Mouse (Mus musculus): ENCODE measurements around the gene Eri2. TPM values are rescaled to one million over a fixed set of nuclear protein-coding genes. Genes with fewer than 3 reads are reported as not detected.

The Eri2 gene
- polyA plus RNA-seq (2012; rRNA removed) = 6.6 and 8.2 TPM in 2 replicates

DNA sequence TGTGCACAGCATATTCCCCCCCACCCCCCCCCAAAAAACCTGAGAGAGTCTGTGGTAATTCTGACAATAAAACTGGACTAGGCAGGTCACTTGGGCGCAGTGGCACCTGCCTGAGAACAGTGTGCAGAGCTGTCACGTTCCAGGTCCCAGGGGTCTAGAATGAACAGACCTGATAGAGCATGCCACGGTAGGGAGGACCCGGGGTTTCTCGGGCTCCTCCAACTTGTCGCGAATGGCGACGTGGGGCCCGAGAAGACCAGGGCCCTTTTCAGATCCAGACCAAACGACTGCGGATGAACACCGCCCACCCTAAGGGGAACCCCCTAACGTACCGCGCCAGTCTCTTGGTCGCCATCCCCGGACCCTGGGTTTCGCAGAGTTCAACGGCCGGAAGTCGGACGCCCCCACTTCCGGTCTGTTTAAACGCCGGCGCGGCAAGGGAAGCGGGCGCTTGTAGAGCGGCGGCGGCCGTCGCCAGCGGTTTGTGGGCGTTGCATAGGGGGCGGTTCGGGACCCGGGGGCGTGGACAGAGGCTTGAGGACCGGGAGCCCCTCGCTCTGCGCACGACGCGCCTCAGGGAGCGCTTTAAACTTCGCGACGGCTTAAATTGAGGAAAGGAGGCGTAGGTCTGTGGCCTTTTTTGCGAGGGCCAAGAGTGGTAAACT lies at the start of gene Eri2, which contains the start of gene Rexo5:
Eri2 (minus strand) TSS at position 473 of the 665 bp plus-strand sequence.
Rexo5 (plus strand) TSS at position 421 of the 665 bp plus-strand sequence.
- peak; percentile 8 to 69 for DNase-seq (ENCODE audit: extremely low spot score in 1 of 2, low spot score in 1 of 2)

DNA sequence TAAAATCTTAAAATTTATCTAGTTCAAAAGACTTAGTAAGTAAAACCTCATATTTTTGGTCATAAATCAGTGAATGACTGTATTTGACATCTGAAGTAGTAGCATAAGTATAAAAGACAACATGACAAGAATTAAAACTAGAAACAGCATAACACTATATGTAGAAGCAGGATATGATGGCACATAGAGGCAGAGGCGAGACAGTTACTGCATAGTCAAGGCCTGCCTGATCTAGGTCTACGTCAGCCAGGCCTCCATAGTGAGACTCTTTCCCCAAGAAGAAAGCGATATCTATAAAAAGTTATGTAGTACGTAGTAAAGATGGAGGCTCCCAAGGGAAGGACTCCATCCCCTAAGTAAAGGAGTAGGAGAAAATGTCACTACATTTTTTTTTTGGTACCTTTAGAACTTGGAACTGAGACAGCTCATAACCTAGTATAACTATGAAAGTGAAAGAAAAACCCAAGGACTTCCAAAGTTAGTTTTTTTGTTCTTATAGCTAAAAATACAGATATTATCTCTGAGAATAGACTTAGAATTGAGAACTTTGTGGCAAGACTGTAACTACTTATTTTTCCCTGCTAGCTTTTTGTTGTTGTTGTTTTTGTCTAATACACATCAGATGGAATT lies 48.1 kb upstream of the Eri2 start:
- DNase-seq (ENCODE audit: extremely low spot score in 1 of 2, low spot score in 1 of 2) = no peak

DNA sequence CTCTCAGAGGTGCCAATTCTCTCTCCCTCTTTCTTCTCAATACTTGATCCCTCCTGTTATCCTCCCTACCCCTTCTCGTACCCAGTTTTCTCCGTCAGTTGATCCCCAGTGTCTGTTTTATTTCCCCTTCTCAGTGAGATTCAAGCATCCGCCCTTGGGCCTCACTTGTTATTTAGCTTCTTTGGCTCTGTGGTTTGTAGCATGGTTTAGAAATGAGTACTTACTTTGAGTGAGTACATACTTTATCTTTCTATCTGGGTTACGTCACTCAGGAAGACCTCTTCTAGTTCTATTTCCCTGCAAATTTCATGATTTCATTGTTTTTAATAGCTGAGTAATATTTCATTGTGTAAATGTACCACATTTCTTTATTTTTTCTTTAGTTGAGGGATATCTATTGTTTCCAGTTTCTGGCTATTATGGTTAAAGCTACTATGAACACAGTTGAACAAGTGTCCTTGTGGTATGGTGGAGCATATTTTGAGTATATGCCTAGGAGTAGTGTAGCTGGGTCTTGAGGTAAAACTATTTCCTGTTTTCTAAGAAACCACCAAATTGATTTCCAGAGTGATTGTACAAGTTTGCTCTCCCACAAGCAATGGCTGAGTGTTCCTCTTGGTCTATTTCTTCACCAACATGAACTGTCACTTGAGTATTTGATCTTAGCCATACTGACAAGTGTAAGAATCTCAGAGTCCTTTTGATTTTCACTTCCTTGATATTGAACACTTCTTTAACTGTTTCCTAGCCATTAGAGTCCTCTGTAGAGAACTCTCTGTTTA lies 42.3 kb upstream of the Eri2 start:
- DNase-seq (ENCODE audit: extremely low spot score in 1 of 2, low spot score in 1 of 2) = no peak

DNA sequence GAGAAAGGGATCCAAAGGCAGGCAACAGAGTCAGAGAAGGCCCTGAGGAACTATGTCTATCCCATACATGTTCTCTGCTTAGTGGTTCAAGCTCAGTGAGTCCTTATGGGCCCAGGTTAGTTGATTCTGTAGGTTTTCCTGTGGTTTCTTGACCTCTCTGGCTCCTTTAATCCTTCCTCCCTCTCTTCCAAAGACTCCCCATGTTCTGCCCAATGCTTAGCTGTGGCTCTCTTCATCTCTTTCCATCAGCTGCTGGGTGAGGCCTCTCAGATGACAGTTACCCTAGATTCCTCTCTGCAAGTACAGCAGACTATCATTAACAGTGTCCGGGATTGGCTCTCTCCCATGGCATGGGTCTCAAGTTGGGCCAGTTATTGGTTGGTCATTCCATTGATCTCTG lies 41.5 kb upstream of the Eri2 start:
- DNase-seq (ENCODE audit: extremely low spot score in 1 of 2, low spot score in 1 of 2) = no peak

DNA sequence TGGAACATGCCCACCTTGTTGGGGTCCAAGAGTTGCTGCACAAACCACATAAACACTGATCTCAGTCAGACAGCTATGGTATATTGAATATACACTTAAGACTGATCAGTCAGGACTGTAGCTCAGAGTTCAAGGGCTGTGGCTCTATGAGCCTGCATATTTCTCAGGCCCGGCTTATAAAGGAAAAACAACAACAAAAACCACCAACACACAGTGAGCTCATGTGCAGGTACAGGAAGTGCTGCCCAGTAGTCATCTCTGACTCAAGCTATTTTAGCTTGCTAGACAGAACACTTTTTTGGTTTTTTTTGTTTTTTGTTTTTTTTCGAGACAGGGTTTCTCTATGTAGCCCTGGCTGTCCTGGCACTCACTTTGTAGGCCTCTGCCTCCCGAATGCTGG lies 14.9 kb upstream of the Eri2 start:
- no peak for DNase-seq (ENCODE audit: extremely low spot score in 1 of 2, low spot score in 1 of 2)

DNA sequence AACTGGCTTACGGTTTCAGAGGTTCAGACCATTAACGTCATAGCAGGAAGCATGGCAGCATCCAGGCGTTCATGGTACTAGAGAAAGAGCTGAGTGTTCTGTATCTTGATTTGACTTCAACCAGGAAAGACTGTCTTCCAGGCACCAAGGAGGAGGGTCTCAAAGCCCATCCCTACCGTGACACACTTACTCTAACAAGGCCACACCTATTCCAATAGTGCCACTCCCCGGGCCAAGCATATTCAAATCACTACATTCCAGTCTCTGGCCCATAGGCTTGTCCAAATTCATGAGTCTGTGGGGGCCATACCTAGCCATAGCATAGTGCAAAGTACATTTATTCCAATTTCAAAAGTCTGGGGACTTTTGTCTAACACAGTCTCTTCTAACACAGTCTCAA lies 13.5 kb upstream of the Eri2 start:
- no peak for DNase-seq (ENCODE audit: extremely low spot score in 1 of 2, low spot score in 1 of 2)

DNA sequence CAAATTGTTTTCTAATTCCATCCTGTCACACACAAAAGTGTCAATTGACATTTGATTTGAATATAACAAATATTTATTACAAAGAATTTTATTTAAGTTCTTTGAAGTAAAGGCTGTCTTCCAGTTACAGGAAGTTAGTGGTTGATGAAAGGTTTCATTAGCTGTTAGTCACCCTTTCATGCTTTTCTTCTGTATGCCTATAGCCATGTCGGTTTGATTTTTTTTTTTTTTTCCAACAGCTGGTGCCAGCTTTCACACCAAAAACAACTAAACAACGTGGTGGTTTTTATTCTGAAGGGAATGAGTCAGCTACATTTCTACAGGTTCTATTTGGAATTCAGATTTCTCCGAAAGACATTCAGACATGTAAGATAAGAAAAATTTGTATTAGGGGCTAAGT lies 7.1 kb upstream of the Eri2 start:
- no peak for DNase-seq (ENCODE audit: extremely low spot score in 1 of 2, low spot score in 1 of 2)

DNA sequence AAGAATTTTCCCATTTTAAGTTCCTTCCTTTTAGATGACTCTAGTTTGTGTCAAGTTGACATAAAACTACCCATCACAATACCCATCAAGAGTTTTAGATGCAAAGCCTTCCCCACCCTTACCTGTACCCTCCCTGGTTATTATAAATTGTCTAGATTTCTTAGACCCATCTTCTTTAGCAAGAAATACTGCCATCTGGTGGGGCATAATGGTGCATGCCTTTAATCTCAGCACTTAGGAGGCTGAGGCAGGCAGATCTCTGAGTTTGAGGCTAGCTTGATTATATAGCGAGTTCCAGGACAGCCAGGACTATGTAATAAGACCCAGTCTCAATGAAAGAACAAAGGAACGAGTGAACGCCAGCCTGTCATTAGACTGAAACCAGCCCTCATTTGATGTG lies 6.6 kb upstream of the Eri2 start:
- no peak for DNase-seq (ENCODE audit: extremely low spot score in 1 of 2, low spot score in 1 of 2)

DNA sequence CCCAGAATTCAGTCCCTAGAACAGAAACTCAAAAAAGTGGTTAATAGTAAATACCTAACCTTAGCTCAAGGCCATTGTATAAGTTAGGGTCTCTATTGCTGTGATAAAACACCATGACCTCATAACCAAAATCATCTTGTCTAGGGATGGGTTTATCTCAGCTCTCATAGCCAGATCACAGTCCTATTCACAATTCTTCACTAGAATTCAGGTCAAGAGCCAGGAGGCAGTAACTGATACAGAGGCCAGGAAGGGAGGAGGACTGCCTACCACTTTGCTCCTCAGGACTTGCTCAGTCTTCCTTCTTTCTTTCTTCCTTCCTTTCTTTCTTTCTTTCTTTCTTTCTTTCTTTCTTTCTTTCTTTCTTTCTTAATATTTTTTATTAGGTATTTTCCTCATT lies 1.5 kb upstream of the Eri2 start:
- no peak for DNase-seq (ENCODE audit: extremely low spot score in 1 of 2, low spot score in 1 of 2)

DNA sequence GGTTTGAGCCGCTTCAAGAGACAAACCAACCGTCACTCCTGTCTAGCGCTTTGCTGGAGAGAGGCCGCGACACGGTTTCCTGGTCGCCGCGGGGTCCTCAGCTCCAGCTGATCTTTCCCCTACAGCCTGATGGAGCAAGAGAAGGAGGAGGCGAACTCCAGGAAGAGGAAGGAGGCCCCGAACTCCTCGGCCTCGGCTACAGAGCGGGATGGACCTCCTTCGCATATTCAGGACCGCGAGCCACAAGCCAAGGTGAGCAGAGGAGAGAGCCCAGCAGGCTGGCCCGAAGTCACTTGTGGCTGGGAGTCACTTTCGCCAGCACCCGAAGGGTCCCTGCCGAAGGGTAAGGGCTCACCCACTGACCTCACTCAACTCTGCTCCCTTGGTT lies 387 bp upstream of the Eri2 start:
- DNase-seq (ENCODE audit: extremely low spot score in 1 of 2, low spot score in 1 of 2) = no peak

DNA sequence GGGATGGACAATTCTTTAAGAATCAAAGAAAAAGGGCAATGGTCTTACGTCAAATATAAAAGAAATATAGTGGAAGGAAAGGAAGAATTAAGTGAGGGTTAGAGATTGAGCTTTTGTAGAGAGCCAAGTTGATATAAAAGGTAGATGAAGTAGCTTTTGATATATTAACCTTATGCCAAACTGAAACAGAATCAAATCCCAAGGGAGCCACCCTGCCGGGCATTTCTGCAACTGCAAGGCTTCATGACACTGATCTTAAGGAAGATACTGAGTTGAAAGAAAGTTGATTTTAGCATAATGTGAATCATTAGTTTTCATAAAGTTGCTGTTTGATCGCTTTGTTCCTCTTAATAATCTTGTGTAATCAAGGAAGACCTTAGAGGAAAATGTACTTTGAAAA lies 4.8 kb downstream of the Eri2 start:
- DNase-seq (ENCODE audit: extremely low spot score in 1 of 2, low spot score in 1 of 2) = no peak

DNA sequence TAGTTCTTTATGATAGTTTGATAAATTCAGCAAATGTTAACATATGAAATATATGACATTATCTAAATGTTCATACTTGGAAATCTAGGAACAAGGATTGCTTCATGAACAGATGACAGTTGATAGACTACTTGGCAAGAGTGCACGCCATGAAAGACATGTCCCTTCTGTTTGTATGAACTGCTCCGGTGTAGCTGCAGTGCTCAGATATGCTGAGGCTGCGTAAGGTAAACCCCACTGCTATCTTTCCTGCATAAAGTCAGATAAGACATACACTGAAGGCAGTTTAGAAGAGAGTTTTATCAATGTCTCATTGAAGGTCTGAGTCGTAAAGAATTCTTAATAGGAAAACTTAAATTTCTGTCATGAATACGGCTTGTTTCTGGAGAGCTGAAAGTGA lies 8.9 kb downstream of the Eri2 start:
- no peak for DNase-seq (ENCODE audit: extremely low spot score in 1 of 2, low spot score in 1 of 2)

DNA sequence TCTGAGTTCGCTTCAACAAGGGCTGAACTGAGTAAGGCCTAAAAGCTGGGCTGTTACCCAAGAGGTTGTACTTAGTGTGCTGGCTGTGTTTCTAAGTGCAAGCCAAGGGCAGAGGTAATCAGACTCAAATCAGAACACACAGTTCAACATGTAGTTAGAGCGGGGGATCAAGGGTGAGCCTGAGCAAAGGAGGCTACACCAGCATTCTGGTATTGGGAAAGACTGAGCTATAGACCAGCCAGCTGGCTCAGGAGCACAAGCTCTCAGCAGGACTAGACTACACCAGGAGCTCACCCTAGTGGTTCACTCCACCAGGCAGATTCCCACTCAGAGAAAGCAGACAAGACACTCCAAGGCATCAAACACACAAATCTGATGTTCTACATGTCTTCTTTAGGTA lies 10.4 kb downstream of the Eri2 start:
- DNase-seq (ENCODE audit: extremely low spot score in 1 of 2, low spot score in 1 of 2) = no peak

DNA sequence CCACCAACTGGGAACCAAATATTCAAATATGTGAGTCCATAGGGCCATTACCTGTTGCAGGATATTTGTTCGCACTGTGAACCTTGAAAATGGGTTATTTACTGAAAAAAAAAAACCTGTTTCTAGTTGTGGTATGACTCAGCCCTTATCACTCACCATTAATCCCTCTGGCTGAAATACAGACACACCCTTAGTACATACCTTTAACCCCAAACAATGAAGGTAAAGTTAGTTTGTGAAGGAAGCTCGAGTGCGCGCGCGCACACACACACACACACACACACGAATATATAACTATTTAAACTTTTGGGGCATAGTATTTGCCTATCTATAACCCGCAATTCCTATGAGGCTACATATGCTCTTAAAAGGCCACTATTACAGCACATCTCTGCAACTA lies 24.0 kb downstream of the Eri2 start:
- no peak for DNase-seq (ENCODE audit: extremely low spot score in 1 of 2, low spot score in 1 of 2)

DNA sequence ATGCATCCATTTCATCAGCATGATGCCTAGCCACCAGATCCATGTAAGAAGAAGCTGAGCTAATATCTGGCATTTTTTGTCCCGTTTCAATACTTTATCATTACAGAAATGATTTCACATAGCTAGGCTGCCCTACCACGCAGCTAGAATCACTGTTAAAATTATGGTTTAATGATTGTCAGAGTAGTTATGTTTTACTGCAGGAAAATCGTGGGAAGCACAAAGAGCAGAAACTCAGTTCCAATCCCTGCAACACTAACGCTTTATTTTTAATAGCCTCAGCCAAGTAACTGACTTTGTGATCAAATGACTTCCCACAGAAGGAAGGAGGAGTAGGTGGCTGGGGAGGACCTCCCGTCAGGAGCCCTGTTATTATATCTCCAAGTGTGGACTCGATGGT lies 26.9 kb downstream of the Eri2 start:
- DNase-seq (ENCODE audit: extremely low spot score in 1 of 2, low spot score in 1 of 2) = no peak

DNA sequence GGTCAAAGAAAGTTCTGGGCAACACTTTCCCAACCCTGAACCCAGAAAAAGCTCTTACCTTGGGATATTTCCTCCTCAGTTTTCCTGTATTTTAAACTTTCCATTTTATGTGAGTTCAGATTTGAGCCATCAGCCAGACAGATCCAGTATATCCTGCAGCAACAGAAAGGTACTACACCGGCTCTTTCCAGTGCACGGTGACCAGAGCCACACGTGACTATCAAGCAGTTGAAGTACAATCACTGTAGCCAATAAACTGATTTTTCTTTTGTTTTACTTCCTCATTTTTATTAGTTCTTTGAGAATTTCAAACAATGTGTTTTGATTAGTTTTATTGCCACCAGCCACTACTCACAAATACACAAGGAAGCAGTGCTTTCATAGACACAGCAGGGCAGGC lies 29.5 kb downstream of the Eri2 start:
- no peak for DNase-seq (ENCODE audit: extremely low spot score in 1 of 2, low spot score in 1 of 2)

DNA sequence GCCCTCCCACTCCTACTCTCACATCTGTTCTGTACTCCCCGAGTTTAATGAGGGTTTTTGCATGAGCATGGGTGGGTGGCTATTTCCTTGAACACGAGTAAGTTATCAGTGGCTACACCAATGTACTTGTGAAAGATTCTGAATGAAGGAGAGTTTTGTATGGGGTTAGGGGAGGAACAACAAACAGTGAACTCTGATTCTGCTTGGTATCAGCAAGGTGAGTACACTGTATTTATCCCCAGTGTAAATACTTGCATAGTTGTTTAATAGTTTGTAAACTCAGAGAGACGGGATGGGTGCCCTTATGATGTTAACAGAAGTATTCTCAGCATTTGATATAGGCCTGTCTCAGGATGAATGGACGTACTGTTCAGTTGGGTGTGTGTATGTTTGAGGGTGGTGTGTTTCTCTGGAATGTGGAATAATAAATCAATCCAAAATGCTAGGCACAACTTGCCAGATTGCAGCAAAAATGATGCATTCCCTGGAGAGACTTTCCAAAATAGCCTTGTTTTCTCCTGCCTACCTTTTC lies 31.6 kb downstream of the Eri2 start:
- no peak for DNase-seq (ENCODE audit: extremely low spot score in 1 of 2, low spot score in 1 of 2)

DNA sequence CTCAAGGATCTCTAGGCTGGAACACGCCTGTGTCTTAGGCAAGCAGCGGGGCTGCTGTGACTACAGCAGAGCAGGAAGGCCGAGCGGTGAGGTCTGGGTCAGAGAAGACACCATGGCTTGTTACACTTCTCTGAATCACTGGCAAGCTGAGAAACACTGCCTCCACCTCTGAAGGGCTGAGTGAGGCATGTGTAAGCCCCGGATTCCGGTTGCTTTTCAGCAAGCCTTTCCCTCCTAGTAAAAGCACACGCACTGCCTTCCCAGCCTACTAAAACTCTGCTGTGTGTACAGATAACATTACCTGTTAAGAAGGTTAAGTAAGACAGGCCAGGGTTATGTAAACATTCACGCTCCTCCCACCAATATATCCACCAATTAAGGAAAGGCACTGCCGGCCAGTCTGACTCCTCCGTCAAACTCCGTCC lies 33.3 kb downstream of the Eri2 start, which contains the start of gene Acsm3:
Acsm3 (plus strand) TSS at position 397 of the 425 bp plus-strand sequence.
- no peak for DNase-seq (ENCODE audit: extremely low spot score in 1 of 2, low spot score in 1 of 2)

DNA sequence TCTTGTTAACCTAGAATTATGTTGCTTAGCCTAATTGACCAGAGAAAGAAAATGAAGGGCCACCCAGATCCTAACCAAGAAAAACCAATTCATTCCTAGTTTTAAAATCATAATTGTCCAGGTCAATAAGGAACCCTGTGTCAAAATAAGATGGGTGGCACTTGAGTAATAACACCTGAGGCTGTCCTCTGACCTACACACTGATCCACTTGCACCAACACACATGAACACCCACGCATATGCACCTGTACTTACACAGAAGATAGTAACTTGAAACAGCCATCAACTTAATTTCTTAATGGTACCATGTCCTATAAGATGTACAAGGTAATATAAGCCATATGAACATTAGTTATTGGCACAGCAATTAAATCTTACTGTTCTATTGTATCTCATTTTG lies 40.2 kb downstream of the Eri2 start:
- no peak for DNase-seq (ENCODE audit: extremely low spot score in 1 of 2, low spot score in 1 of 2)

DNA sequence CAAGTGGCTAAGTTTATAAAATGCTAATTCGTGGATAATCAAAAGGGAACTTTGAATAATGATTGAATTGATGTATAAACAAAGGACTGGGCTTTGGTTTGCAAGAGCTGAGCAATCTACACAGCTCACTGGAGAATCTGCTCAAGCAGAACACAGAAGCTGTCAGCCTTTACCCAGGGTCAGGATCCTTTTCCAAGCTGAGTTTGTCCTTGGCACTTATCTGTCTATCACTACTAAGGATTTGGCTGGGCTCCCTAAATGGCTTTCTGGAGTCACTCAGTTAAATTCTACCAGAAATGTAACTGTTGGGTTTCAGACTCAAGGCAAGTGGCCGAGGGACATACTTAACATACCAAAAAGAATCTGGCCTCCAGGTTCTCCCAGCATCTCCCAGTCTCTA lies 43.9 kb downstream of the Eri2 start:
- DNase-seq (ENCODE audit: extremely low spot score in 1 of 2, low spot score in 1 of 2) = no peak

DNA sequence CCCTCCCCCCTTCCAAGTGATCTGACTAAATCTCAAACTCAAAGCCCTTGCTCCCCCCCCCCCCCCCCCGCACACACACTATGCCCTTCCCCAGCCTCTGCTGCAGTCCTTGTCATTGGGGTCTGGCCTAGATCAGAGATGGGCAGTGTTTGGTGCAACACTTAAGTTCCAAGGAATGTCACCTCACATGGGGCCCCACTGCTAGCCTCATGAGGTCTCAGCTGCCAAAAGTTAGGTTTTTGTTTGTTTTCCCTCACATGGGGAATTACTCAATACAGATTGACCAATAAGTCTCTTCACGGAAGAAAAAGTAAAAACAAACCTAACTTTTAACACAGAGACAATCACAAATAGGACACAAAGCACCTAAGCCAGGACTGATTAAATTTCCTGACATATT lies 45.1 kb downstream of the Eri2 start:
- DNase-seq (ENCODE audit: extremely low spot score in 1 of 2, low spot score in 1 of 2) = no peak

Measured in frontal cortex, adult 2 months (tissue).